Mouse (Mus musculus) olfactory bulb, adult 2 months (tissue): ENCODE results near the gene Clp1.

Experiments used
- CTCF ChIP-seq: fragments of 200-500 bp; IDR thresholded peaks from 2 replicates; pipeline ENCODE4 v1.5.1; 2012; ENCODE audit warnings: low read depth, mild to moderate bottlenecking, low read length, moderate library complexity; ENCODE audit not compliant: insufficient read depth
- POLR2A ChIP-seq: fragments of 200-500 bp; IDR thresholded peaks from 2 replicates; pipeline ENCODE4 v1.6.1; 2012; ENCODE audit warnings: mild to moderate bottlenecking, low read depth, low read length, moderate library complexity; ENCODE audit not compliant: insufficient read depth

- TF ChIP-seq POLR2A (peak; percentile 50), CTCF (no peak)
Observed at GRCm38 (mm10) chr2:84743561-84743960, 16.4 kb upstream of the Clp1 start, which contains the start of gene Gm19426.
